Mouse (Mus musculus) hindbrain, embryonic 13.5 days (tissue): ENCODE data around the gene Eci2. TPM values are rescaled to one million over a fixed set of nuclear protein-coding genes. Genes with fewer than 3 reads are reported as not detected.
"Not testable (repeated sequence)": the region's sequence is repeated elsewhere in the genome, so short reads cannot be mapped to it uniquely, and the experiment has no call there.

Source experiments
- ATAC-seq: fragments of 200-750 bp; cut with Nextera tagmentation; 2 replicates; pipeline ENCODE4 v1.8.0; 2017; ENCODE audit warnings: moderate TSS enrichment; ENCODE audit not compliant: low FRiP score
- H3K27ac ChIP-seq: fragments of 300-500 bp; sonication (generic); 2 replicates; pipeline ENCODE4 v1.5.1; 2015; ENCODE audit warnings: inconsistent platforms, mild to moderate bottlenecking, moderate library complexity
- H3K27me3 ChIP-seq: fragments of 300-500 bp; sonication (generic); 2 replicates; pipeline ENCODE4 v1.6.1; 2015; ENCODE audit warnings: mild to moderate bottlenecking, inconsistent platforms
- H3K36me3 ChIP-seq: fragments of 300-500 bp; sonication (generic); 2 replicates; pipeline ENCODE4 v1.6.1; 2015; ENCODE audit warnings: mild to moderate bottlenecking, inconsistent platforms
- H3K4me1 ChIP-seq: fragments of 300-500 bp; sonication (generic); replicated peaks from 2 replicates; pipeline ENCODE4 v1.6.1; 2015; ENCODE audit warnings: inconsistent platforms
- H3K4me2 ChIP-seq: fragments of 300-500 bp; sonication (generic); 2 replicates; pipeline ENCODE4 v1.6.1; 2015; ENCODE audit warnings: inconsistent platforms, mild to moderate bottlenecking, moderate library complexity
- H3K4me3 ChIP-seq: fragments of 300-500 bp; sonication (generic); 2 replicates; pipeline ENCODE4 v1.5.1; 2015; ENCODE audit warnings: mild to moderate bottlenecking, inconsistent platforms
- H3K9ac ChIP-seq: fragments of 300-500 bp; sonication (generic); 2 replicates; pipeline ENCODE4 v1.6.1; 2015; ENCODE audit warnings: mild to moderate bottlenecking, inconsistent platforms
- H3K9me3 ChIP-seq: fragments of 300-500 bp; sonication (generic); 2 replicates; pipeline ENCODE4 v1.6.1; 2016; ENCODE audit warnings: inconsistent platforms
- WGBS: fragments of 180-500 bp; shearing (Covaris S2); methylation state at CpG from one replicate; pipeline ENCODE4 v1.1.7; 2015; 5-methylcytosine and 5-hydroxymethylcytosine counted together
- polyA plus RNA-seq: library from polyadenylated mRNA; unstranded; fragments of >200 nt; fragmentation: Nextera tagmentation; extraction: Ambion mirVana; gene quantifications from 2 replicates; pipeline ENCODE4 v1.2.1, GENCODE M21; 2015

Eci2 gene
- polyA plus RNA-seq, 1 experiment from 2014 or later = 115 TPM

DNA sequence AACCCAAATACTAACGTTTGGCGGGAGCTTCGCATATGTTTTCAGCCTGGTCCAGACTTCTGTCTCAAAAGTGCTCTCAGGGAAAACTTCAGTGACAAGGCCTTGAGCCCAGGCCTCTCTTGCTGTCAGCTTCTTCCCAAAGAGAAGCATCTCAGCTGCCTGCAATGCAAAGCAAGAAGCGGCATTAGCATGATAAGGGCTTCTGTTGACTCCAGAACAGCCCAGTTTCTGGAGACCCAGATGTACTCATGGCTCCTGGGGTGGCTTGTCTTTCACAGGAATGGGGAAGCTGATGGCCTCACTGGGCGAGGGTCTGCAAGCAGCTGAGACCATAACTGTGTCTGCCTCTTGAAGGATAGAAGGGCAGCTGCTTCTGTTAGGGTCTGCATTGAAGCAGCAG is 48.3 kb downstream of the Eci2 start:
- not testable (repeated sequence) for H3K9me3 ChIP-seq, ATAC-seq, H3K4me1 ChIP-seq, H3K4me3 ChIP-seq, H3K27ac ChIP-seq, H3K27me3 ChIP-seq, H3K9ac ChIP-seq, H3K4me2 ChIP-seq
- H3K36me3 ChIP-seq = peaks cover 63% of the 10 kb centered on the region
- 65% methylated on average over 5 of the region's 5 CpGs for WGBS

DNA sequence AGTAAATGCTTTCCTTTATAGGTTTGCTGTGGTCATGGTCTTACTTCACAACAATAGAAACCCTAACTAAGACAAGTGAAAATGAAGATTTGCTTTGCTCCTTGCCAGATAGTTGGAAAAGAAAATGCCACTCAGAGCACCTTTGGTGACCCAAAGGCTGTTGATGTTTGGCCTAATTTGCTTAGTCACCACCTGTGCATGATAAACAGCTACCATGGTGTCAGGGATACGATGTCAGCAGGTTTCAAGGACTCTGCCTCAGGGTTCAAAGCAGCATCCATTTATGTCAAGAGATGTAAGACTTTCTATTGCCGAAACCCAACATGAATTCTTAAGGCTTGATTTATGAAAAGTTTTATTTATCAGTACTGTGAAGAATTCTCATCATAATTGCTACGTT is 49.5 kb downstream of the Eci2 start:
- no peak for ATAC-seq
- H3K9ac ChIP-seq = no peak overlapping the region
- H3K36me3 ChIP-seq = peaks cover 55% of the 10 kb centered on the region
- H3K27me3 ChIP-seq = no peaks in the 10 kb centered on the region
- H3K4me1 ChIP-seq = no peaks in the 10 kb centered on the region
- H3K9me3 ChIP-seq = no peaks in the 10 kb centered on the region
- H3K4me2 ChIP-seq = no peak overlapping the region
- H3K4me3 ChIP-seq = no peak overlapping the region
- WGBS = 95% methylated on average over 3 of the region's 3 CpGs
- H3K27ac ChIP-seq = no peak overlapping the region

DNA sequence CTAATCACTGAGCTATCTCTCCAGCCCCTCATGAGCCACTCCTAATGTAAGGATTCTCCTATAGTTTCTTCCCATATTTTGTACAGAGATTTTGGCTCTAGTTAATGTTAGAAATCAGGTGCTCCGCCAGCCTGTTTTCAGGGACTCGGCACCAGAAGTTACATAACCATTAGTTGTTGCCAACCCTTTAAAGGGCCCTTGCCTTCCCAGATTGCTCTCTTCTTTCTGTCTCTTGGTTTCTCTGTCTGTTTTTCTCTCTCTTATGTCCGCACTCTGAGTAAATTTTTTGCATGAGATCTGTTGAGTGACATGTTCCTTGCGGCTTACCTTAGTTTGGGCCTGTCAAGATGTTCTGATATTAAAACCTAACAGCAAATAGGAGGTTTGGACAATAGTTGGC is 50.8 kb downstream of the Eci2 start:
- no peaks in the 10 kb centered on the region for H3K9me3 ChIP-seq
- no peaks in the 10 kb centered on the region for H3K27me3 ChIP-seq
- no peak overlapping the region for H3K4me2 ChIP-seq
- ATAC-seq = no peak
- no peak overlapping the region for H3K4me3 ChIP-seq
- no peak overlapping the region for H3K9ac ChIP-seq
- H3K36me3 ChIP-seq = peaks cover 43% of the 10 kb centered on the region
- no peaks in the 10 kb centered on the region for H3K4me1 ChIP-seq
- no peak overlapping the region for H3K27ac ChIP-seq
- 95% methylated on average over 4 of the region's 4 CpGs for WGBS

DNA sequence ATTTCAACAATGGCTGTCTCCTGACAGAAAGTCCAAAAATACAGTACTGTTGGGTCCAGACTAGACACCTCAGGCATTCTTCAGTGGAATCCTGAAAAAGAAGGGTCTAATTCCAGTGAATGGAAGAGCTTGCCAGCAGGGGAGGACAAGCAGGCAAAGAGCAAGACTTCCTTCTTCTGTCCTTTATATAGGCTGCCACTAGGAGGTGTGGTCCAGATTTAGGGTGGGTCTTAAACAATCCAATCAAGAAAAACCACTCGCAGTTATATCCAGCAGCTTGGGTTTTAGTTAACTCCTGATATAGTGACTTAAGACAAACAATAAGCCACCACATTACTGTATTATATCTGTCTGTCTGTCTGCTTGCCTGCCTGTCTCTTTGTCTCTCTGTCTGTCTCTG is 53.1 kb downstream of the Eci2 start:
- no peak for ATAC-seq
- WGBS = 65% methylated on average over 1 of the region's 1 CpGs
- Histone ChIP-seq H3K9me3 (no peaks in the 10 kb centered on the region), H3K27me3 (no peaks in the 10 kb centered on the region), H3K4me2 (no peak overlapping the region), H3K27ac (no peak overlapping the region), H3K4me3 (no peak overlapping the region), H3K36me3 (peaks cover 20% of the 10 kb centered on the region), H3K4me1 (no peaks in the 10 kb centered on the region), H3K9ac (no peak overlapping the region)

DNA sequence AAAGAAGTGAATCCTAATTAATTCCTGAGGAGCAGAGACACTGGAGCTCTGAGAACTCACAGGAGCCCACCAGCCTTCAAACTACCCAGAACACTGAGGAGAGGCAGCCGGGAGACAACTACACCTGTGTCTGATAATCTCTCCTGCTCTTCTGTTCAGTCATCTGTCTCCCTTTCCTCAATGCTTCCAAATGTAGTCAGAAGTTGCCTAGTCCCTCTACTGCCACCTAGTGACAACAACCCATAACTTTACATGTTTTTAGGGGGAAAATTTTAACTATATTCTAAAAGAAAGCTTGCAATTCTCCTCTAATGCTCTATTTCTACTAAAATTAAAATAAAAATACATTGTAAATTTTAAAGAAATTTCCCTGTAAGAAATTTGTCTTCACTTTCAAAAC is 53.7 kb downstream of the Eci2 start:
- Histone ChIP-seq H3K9ac (no peak overlapping the region), H3K36me3 (peaks cover 14% of the 10 kb centered on the region), H3K4me1 (no peaks in the 10 kb centered on the region), H3K27me3 (no peaks in the 10 kb centered on the region), H3K27ac (no peak overlapping the region), H3K4me3 (no peak overlapping the region), H3K4me2 (no peak overlapping the region), H3K9me3 (no peaks in the 10 kb centered on the region)
- WGBS = 52% methylated on average over 1 of the region's 1 CpGs
- no peak for ATAC-seq

DNA sequence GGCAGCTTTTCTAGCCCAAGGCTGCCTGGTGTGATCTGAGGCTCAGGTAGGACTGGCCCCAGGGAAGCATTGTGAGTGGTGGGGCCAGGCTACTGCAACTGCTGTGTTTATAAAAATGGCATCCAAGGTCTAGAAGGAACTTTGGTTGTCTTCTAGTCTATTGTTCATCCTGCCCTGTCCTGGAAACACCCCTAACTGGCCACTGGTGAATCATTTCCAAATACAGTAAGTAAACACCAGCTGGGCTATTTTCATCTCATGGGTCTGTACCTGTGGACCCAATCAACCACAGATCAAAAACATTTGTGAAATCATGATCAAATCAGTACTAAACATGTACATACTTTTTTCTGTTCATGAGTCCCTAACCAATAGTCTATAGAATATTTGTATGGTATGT is 54.4 kb downstream of the Eci2 start:
- not testable (repeated sequence) for H3K27me3 ChIP-seq, H3K9me3 ChIP-seq, H3K27ac ChIP-seq, H3K4me2 ChIP-seq, H3K4me1 ChIP-seq, H3K36me3 ChIP-seq, H3K9ac ChIP-seq, ATAC-seq, H3K4me3 ChIP-seq

DNA sequence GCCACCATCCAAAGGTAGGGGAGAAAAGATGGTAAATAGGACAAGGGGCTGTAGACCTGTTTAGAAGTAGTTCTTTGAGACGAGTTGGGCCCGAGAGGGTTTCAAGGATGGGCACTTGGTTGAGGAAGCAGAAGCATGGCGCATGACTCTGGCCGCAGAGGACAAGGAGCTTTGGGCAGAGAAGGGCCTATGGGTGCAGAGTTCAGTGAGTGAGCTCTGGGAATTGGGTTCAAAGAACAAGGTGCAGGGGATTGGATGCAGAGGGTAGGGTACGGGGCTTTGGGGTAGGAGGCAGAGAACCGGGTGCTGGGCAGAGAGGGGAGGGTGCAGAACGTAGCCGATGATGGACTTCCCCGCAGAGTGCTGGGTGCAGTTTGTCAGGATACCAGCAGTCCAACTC is 61.2 kb downstream of the Eci2 start:
- Histone ChIP-seq H3K27me3 (peaks cover 21% of the 10 kb centered on the region), H3K4me1 (peaks cover 17% of the 10 kb centered on the region)
- not testable (repeated sequence) for H3K4me2 ChIP-seq, H3K9me3 ChIP-seq, ATAC-seq, H3K4me3 ChIP-seq, H3K36me3 ChIP-seq, H3K27ac ChIP-seq, H3K9ac ChIP-seq
- WGBS = 76% methylated on average over 9 of the region's 9 CpGs

DNA sequence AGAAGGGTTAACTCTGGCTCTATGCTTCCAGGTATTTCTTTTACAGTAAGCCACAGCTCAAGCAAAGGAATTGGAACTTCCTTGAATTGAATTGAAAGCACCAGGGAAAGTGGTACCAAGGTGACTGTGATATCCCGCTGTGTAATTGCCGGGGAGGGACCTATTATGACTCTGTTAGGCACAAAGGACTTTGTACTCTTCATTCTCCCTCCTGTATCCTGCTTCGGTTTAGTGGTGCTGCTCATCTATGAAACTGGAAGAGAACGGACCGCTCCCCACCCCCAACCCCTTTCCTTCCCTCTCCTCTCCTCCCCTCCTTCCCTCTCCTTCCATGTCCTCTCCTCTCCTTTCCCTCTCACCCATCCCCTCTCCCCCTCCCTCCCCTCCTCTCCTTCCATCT is 62.0 kb downstream of the Eci2 start:
- Histone ChIP-seq H3K36me3 (no peaks in the 10 kb centered on the region), H3K27me3 (peaks cover 21% of the 10 kb centered on the region), H3K4me1 (peaks cover 17% of the 10 kb centered on the region), H3K4me3 (peak overlapping the region; percentile 41), H3K27ac (no peak overlapping the region), H3K9me3 (no peaks in the 10 kb centered on the region), H3K4me2 (peak overlapping the region; percentile 65), H3K9ac (no peak overlapping the region)
- 4% methylated on average over 5 of the region's 5 CpGs for WGBS
- peak; percentile 57; the same call in 1 of the 2 replicates for ATAC-seq

DNA sequence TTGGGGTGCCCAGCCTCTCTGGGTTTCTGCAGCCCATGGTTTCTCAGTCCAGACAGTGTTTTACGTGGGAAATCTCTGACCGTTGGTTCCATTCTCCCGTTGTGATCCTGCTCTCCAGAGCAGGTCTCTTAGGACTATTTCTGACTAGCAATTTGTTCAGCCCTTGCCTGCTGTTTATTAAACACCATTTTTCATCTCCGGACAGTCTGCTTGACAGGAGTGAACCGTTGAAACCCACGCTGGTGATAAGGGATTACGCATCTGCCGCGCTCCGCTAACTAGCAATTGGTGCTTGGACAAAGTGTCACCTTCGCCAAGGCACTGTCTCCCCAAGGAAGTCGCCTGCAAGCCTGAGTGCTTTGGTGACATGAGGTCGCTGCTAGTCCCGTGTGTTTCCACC is 62.5 kb downstream of the Eci2 start:
- WGBS = 6% methylated on average over 14 of the region's 14 CpGs
- 0 out of 2 replicates have a peak, but pooled peaks have one; percentile 21 for ATAC-seq

DNA sequence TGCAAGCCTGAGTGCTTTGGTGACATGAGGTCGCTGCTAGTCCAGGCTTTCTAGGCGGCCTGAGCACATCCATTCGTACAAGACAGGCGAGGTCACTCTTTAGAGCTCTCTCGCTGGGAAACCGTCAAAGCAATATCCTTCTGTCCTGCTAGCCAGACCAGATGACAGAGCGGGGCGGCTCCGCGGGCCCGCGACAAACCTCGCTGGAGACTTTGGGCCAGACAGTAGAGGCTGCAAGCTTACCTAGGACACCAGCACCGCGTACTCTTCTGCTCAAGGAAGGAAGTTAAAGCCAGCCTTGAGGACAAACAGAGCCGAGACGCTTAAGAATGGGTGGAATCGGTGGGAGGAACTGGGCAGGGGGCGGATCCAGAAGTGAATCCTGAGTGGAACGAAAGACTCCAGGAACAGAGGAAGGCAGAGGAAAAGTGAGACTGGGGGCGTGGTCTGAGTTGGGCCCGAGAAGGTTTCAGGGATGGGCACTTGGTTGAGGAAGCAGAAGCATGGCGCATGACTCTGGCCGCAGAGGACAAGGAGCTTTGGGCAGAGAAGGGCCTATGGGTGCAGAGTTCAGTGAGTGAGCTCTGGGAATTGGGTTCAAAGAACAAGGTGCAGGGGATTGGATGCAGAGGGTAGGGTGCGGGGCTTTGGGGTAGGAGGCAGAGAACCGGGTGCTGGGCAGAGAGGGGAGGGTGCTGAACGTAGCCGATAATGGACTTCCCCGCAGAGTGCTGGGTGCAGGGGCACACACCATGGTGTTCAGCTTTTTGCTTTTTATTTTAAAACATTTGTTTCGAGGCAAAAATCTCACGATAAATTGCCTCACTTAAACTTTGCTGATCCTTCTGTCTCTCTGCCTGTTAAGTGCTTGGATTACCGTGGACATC is 63.1 kb downstream of the Eci2 start, which contains the start of gene Eci3:
TSS of gene Eci3 (minus strand) at position 300 of the 887 bp plus-strand sequence.
- Histone ChIP-seq H3K4me2 (peak within 1 kb of the TSS; percentile 65), H3K4me1 (peaks cover 17% of the 10 kb centered on the region), H3K27me3 (peaks cover 21% of the 10 kb centered on the region), H3K36me3 (no peaks in the 10 kb centered on the region), H3K4me3 (peak within 1 kb of the TSS; percentile 41), H3K9me3 (no peaks in the 10 kb centered on the region), H3K9ac (peak within 1 kb of the TSS; percentile 55), H3K27ac (no peak within 1 kb of the TSS)
- ATAC-seq = peak; percentile 59
- 3% methylated on average over 32 of the region's 32 CpGs for WGBS

More for the DNA sequence above, 62.5 kb downstream of the Eci2 start:
- no peak overlapping the region for H3K27ac ChIP-seq
- peaks cover 21% of the 10 kb centered on the region for H3K27me3 ChIP-seq
- peak overlapping the region; percentile 65 for H3K4me2 ChIP-seq
- no peaks in the 10 kb centered on the region for H3K9me3 ChIP-seq
- H3K4me3 ChIP-seq = peak overlapping the region; percentile 41
- no peaks in the 10 kb centered on the region for H3K36me3 ChIP-seq
- peak overlapping the region; percentile 55 for H3K9ac ChIP-seq
- H3K4me1 ChIP-seq = peaks cover 17% of the 10 kb centered on the region

DNA sequence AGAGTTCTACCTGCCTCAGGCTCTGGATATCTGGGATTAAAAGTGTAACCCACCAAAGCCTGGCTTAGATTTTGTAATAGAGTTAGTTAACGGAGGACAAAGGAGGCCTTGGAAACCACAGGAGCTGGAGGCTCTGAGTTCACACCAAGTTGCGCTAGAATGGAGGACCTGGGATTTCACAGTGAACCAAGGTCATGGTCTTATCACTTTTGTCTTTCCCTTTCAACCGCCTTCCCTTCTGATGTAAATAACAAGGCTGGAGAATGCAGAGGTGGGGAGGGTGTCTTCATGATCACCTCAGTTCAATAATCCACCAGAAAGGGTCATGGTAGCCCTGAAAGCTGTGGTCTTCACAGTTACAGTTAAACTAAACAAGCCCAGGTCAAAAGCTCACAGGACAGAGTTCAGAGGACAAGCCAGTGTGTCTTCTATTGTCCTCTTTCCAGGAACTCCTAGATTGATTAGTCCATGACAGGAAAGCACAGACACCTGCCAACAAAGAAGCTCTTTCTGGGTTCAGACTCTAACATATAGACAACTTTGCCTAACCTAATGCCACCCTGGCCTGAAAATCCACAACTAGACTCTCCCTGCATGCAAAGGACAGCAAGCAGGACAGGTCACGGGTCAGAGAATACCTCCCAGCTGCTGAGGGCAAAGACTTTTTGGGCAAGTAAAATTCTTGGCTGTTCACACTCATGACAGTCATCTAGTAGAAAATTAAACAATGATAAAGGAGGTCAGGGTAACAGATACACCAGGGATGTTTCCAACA is 65.7 kb downstream of the Eci2 start:
- peaks cover 17% of the 10 kb centered on the region for H3K4me1 ChIP-seq
- H3K27ac ChIP-seq = no peak overlapping the region
- 89% methylated on average over 4 of the region's 4 CpGs for WGBS
- H3K9ac ChIP-seq = no peak overlapping the region
- no peak overlapping the region for H3K4me2 ChIP-seq
- peaks cover 19% of the 10 kb centered on the region for H3K27me3 ChIP-seq
- no peaks in the 10 kb centered on the region for H3K36me3 ChIP-seq
- H3K4me3 ChIP-seq = no peak overlapping the region
- no peak for ATAC-seq
- no peaks in the 10 kb centered on the region for H3K9me3 ChIP-seq

DNA sequence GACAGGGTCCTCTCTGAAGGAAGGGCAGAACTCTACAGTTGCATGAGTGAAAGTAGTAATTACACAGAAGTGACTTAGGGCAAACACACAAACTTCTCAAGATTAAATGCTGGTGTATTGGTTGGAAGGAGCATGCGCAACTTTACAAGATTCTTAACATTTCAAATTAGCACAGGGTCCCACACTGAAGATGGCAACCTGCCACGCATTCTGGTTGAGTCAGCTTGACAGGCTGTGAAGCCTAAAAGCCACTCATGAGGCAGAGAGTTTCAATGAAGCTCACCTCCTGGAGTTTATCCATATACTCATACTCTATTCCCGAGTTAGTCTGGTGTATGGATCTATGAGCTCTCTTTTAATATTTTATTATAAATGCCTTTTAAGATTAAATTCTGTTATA is 68.7 kb downstream of the Eci2 start:
- not testable (repeated sequence) for H3K4me3 ChIP-seq, H3K27me3 ChIP-seq, H3K27ac ChIP-seq, H3K36me3 ChIP-seq, H3K9me3 ChIP-seq, H3K4me2 ChIP-seq, ATAC-seq, H3K9ac ChIP-seq, H3K4me1 ChIP-seq
- 87% methylated on average over 3 of the region's 3 CpGs for WGBS
